Mouse (Mus musculus) ES-E14 (cell line): ENCODE measurements at regions not wholly inside any gene's neighbourhood (a gene's known extent, or its start where the extent isn't known, plus 50 kb on each side); places are given as distances from the start of the nearest gene placed in this dataset.

Experiments used
- CHD2 ChIP-seq: IDR thresholded peaks from 2 replicates; pipeline ENCODE4 v1.6.1; 2014; ENCODE audit warnings: mild to moderate bottlenecking, low read depth, low read length, inconsistent platforms
- HCFC1 ChIP-seq: IDR thresholded peaks from 2 replicates; pipeline ENCODE4 v1.6.1; 2012; ENCODE audit warnings: low read length, inconsistent platforms, borderline replicate concordance; ENCODE audit not compliant: insufficient read depth
- MAFK ChIP-seq: IDR thresholded peaks from 2 replicates; pipeline ENCODE4 v1.6.1; 2014; ENCODE audit warnings: mild to moderate bottlenecking, low read depth, low read length, inconsistent platforms; ENCODE audit not compliant: insufficient read depth
- ZC3H11A ChIP-seq: IDR thresholded peaks from 2 replicates; pipeline ENCODE4 v1.6.1; 2012; ENCODE audit warnings: low read depth, mild to moderate bottlenecking, inconsistent platforms, low read length, borderline replicate concordance
- ZNF384 ChIP-seq: IDR thresholded peaks from 2 replicates; pipeline ENCODE4 v1.6.1; 2012; ENCODE audit warnings: low read depth, low read length, inconsistent platforms

- no peak for TF ChIP-seq ZNF384
- no peak for TF ChIP-seq CHD2
- TF ChIP-seq HCFC1: no peak
- TF ChIP-seq MAFK: no peak
- TF ChIP-seq ZC3H11A: no peak
Observed at GRCm38 (mm10) chr1:94532773-94533541, 480.6 kb upstream of the Pdcd1 start.
